Mouse (Mus musculus) E14TG2a.4 (cell line): ENCODE measurements around the gene Atp5g2.

ENCODE experiments used
- CTCF ChIP-seq: conservative IDR thresholded peaks from 2 replicates; pipeline ENCODE4 v1.5.1; 2014; ENCODE audit warnings: low read length
- POU5F1 ChIP-seq: IDR thresholded peaks from 2 replicates; pipeline ENCODE4 v1.6.1; 2014; ENCODE audit warnings: low read length, borderline replicate concordance

- TF ChIP-seq CTCF (no peak), POU5F1 (no peak)
Observed at GRCm38 (mm10) chr15:102623121-102623520, 49.0 kb downstream of the Atp5g2 start.
